Mouse (Mus musculus) forebrain, embryonic 15.5 days (tissue): ENCODE measurements at regions not wholly inside any gene's neighbourhood (a gene's known extent, or its start where the extent isn't known, plus 50 kb on each side); places are given as distances from the start of the nearest gene placed in this dataset.
A peak's percentile ranks its signal among the peaks of the same experiment; 100 is the strongest.

Experiments used
- ATAC-seq: fragments of 200-750 bp; cut with Nextera tagmentation; replicated peaks from 2 replicates; pipeline ENCODE4 v1.8.0; 2017; ENCODE audit warnings: mild to moderate bottlenecking, moderate TSS enrichment, moderate library complexity
- H3K27ac ChIP-seq: fragments of 300-500 bp; sonication (generic); replicated peaks from 2 replicates; pipeline ENCODE4 v1.5.1; 2015; ENCODE audit warnings: mild to moderate bottlenecking, inconsistent platforms
- H3K27me3 ChIP-seq: fragments of 300-500 bp; sonication (generic); 2 replicates; pipeline ENCODE4 v1.6.1; 2015; ENCODE audit warnings: inconsistent platforms
- H3K36me3 ChIP-seq: fragments of 300-500 bp; sonication (generic); 2 replicates; pipeline ENCODE4 v1.6.1; 2015; ENCODE audit warnings: mild to moderate bottlenecking, inconsistent platforms
- H3K4me1 ChIP-seq: fragments of 300-500 bp; sonication (generic); 2 replicates; pipeline ENCODE4 v1.6.1; 2015; ENCODE audit warnings: inconsistent platforms
- H3K4me2 ChIP-seq: fragments of 300-500 bp; sonication (generic); replicated peaks from 2 replicates; pipeline ENCODE4 v1.6.1; 2015; ENCODE audit warnings: mild to moderate bottlenecking, inconsistent platforms
- H3K4me3 ChIP-seq: fragments of 300-500 bp; sonication (generic); 2 replicates; pipeline ENCODE4 v1.5.1; 2015; ENCODE audit warnings: mild to moderate bottlenecking, inconsistent platforms
- H3K9ac ChIP-seq: fragments of 300-500 bp; sonication (generic); replicated peaks from 2 replicates; pipeline ENCODE4 v1.6.1; 2015; ENCODE audit warnings: mild to moderate bottlenecking, inconsistent platforms
- H3K9me3 ChIP-seq: fragments of 300-500 bp; sonication (generic); 2 replicates; pipeline ENCODE4 v1.6.1; 2016; ENCODE audit warnings: inconsistent platforms
- WGBS: fragments of 180-500 bp; shearing (Covaris S2); methylation state at CpG from one replicate; pipeline ENCODE4 v1.1.7; 2015; ENCODE audit warnings: mixed read lengths; 5-methylcytosine and 5-hydroxymethylcytosine counted together

DNA sequence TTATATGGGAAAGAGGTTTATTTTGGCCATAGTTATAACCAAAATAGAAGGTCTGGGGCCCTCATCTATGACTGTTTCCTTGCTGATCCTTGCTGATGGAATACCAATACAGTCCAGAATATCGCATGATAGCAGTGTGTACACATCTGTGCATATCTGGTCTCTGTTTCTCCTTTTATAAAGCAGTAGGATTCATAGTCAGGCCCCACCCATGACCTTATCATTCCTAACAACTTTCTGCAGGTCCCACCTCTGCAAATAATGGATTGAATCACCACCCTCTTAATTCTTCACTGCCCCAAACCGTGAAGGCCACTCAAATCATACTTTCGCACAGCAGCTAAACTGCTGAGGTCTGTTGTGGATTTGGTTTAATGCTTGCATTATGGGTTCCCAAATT, 186.5 kb downstream of the Fam43a start:
- H3K27me3 ChIP-seq = no peaks in the 10 kb centered on the region
- WGBS = 97% methylated on average over 3 of the region's 3 CpGs
- H3K27ac ChIP-seq = no peak overlapping the region
- H3K4me1 ChIP-seq = peaks cover 15% of the 10 kb centered on the region
- H3K4me3 ChIP-seq = no peak overlapping the region
- H3K9ac ChIP-seq = no peak overlapping the region
- H3K9me3 ChIP-seq = no peaks in the 10 kb centered on the region
- no peaks in the 10 kb centered on the region for H3K36me3 ChIP-seq
- H3K4me2 ChIP-seq = no peak overlapping the region
- ATAC-seq = no peak

DNA sequence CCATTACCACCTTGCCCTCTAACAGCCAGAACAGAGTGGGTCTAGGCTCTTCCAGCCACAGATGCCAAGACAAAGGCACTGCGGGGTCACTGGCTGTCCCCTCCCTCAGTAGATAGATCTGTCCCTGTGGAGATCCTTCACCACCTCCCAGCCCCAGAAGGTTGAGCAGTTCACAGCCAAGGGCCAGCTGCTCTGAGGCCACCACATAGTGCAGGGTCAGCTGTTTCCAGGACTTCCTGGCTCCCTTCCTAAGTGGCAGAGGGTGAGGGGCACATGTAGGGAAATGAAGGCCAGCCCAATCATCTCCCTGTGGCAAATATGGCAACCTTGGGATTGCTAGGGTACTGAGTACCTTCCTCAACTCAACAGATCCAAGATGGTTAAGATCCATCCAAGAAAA, 187.8 kb downstream of the Fam43a start:
- no peak overlapping the region for H3K9ac ChIP-seq
- WGBS = 97% methylated on average over 1 of the region's 1 CpGs
- ATAC-seq = no peak

GRCm38 (mm10) chr16:30788321-30788781, 188.8 kb downstream of the Fam43a start:
- 92% methylated on average over 11 of the region's 11 CpGs for WGBS
- H3K4me3 ChIP-seq = no peak overlapping the region
- H3K4me1 ChIP-seq = peaks cover 30% of the 10 kb centered on the region
- H3K9ac ChIP-seq = no peak overlapping the region
- H3K4me2 ChIP-seq = no peak overlapping the region
- no peaks in the 10 kb centered on the region for H3K36me3 ChIP-seq
- H3K9me3 ChIP-seq = no peaks in the 10 kb centered on the region
- no peak overlapping the region for H3K27ac ChIP-seq
- ATAC-seq = no peak
- H3K27me3 ChIP-seq = no peaks in the 10 kb centered on the region

More for the DNA sequence above, 187.8 kb downstream of the Fam43a start:
- H3K27ac ChIP-seq = no peak overlapping the region
- H3K27me3 ChIP-seq = no peaks in the 10 kb centered on the region
- H3K4me3 ChIP-seq = no peak overlapping the region
- no peak overlapping the region for H3K4me2 ChIP-seq
- H3K4me1 ChIP-seq = peaks cover 20% of the 10 kb centered on the region
- H3K9me3 ChIP-seq = no peaks in the 10 kb centered on the region
- no peaks in the 10 kb centered on the region for H3K36me3 ChIP-seq

DNA sequence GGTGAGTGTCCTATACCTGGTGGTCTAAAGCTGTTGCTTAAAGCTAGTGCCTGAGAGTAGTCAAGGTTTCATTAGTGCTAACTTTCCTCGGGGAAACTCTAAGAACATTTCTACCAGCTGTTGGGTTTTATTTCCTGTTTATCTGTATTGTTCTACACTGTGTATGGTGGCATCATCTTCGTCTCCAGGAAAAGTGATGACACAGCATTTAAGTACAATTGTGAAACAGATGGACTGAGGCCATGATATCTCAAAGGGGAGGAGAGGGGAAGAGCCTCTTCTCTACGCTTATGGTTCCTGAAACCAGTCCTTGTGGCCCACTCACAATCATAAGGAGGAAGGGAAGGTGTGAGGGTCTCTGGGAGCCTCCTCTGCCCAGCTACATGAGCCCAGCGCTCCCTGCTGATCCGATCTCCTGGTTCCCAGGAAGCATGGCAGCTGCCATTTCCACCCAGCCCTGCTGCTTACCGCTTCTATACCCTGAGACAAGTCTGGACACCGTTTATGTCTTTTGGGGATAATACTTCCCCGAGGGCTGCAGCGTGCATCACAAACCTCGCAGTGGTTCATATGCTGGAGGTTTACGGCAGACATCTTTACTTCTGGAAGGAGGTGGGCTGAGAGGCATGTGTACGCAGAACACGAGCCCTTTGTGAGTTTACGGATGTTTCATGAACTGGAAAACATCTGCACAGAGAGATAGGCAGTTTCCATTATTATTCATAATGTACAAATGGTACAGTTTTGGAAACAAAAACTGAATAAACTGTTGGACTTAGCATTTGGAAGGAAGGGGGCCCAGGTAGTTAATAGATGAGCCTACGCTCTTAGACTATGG, 189.6 kb downstream of the Fam43a start:
- ATAC-seq = no peak
- H3K9ac ChIP-seq = no peak overlapping the region
- no peaks in the 10 kb centered on the region for H3K9me3 ChIP-seq
- WGBS = 89% methylated on average over 15 of the region's 15 CpGs
- no peak overlapping the region for H3K4me3 ChIP-seq
- no peaks in the 10 kb centered on the region for H3K36me3 ChIP-seq
- H3K4me2 ChIP-seq = no peak overlapping the region
- H3K27ac ChIP-seq = no peak overlapping the region
- H3K27me3 ChIP-seq = no peaks in the 10 kb centered on the region
- H3K4me1 ChIP-seq = peaks cover 34% of the 10 kb centered on the region

DNA sequence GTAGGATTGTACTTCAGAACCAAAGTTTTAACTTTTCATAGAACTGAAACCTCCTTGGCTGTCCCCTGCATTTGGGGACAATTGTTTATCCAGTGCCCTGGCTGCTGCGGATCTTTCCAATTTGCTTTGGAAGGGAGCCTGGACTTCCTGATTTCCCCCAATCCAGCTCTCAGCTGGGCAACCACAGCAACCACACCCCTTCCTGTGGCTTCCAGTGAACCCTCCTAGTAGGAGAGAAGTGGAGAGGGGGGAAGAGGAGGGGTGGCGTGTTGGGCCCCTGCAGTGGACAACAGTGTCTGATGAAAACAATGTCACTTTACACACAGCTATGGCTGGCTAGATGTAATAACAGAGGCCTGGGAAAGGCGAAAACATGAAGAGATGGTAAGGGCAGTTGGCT, 190.5 kb downstream of the Fam43a start:
- WGBS = 42% methylated on average over 3 of the region's 3 CpGs
- 0 out of 2 replicates have a peak overlapping the region, but pooled peaks have one; percentile 25 for H3K27ac ChIP-seq
- no peak for ATAC-seq
- H3K4me1 ChIP-seq = peaks cover 34% of the 10 kb centered on the region
- H3K4me3 ChIP-seq = no peak overlapping the region
- H3K36me3 ChIP-seq = no peaks in the 10 kb centered on the region
- no peak overlapping the region; the same call in 1 of the 2 replicates for H3K9ac ChIP-seq
- H3K9me3 ChIP-seq = no peaks in the 10 kb centered on the region
- H3K27me3 ChIP-seq = no peaks in the 10 kb centered on the region
- H3K4me2 ChIP-seq = no peak overlapping the region

GRCm38 (mm10) chr16:30790551-30791001, 191.1 kb downstream of the Fam43a start:
- H3K4me2 ChIP-seq = no peak overlapping the region
- no peak overlapping the region; the same call in 1 of the 2 replicates for H3K9ac ChIP-seq
- H3K4me1 ChIP-seq = peaks cover 34% of the 10 kb centered on the region
- H3K27ac ChIP-seq = 0 out of 2 replicates have a peak overlapping the region, but pooled peaks have one; percentile 25
- H3K27me3 ChIP-seq = no peaks in the 10 kb centered on the region
- WGBS = 9% methylated on average over 4 of the region's 4 CpGs
- peak; percentile 66 for ATAC-seq
- H3K36me3 ChIP-seq = no peaks in the 10 kb centered on the region
- no peak overlapping the region for H3K4me3 ChIP-seq
- H3K9me3 ChIP-seq = no peaks in the 10 kb centered on the region

DNA sequence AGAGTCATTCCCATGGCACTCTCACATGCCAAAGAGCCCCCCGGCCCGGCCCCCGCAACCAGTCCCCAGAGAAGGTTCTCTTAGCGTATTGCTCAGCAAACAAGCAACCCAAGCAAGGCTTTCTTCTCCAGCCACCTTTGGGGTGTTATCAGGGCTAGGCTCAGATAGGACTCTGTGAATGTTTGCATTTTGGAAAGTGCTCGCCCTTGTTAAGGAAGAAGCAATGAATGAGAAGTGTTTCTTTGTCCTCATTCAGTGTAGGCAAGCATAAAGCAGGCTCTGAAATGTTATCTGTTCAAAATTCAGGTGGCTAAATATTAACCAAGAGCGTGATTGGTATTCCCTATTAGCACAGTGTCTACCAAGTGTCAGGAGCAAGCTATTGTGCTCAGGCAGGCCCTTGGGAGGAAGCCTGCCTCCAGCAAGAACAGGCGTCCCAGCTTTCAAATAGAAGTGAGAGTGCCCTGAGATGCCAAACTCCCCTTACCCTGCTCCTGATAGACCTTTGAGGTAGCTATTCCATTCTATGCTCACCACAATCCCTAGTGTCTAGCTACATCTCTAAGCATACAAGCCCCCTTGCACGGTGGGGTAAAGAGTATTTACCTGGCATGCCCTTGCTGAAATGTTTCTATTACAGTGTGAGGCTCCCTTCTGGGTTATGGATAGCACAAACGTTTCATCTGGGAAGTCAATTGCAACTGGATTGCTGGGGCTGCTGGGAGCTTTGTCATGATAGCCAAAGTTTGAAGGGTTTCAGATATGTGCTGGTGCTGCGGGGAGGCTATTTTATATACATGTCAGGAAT, 191.7 kb downstream of the Fam43a start:
- Histone ChIP-seq H3K4me1 (peaks cover 34% of the 10 kb centered on the region), H3K4me2 (no peak overlapping the region), H3K9me3 (no peaks in the 10 kb centered on the region), H3K27ac (no peak overlapping the region), H3K4me3 (no peak overlapping the region), H3K9ac (no peak overlapping the region), H3K36me3 (no peaks in the 10 kb centered on the region), H3K27me3 (no peaks in the 10 kb centered on the region)
- ATAC-seq = no peak
- WGBS = 76% methylated on average over 10 of the region's 10 CpGs

GRCm38 (mm10) chr16:30792738-30793377, 193.3 kb downstream of the Fam43a start:
- H3K9me3 ChIP-seq = no peaks in the 10 kb centered on the region
- ATAC-seq = peak; percentile 55; the same call in 1 of the 2 replicates
- WGBS = 56% methylated on average over 11 of the region's 11 CpGs
- H3K4me2 ChIP-seq = no peak overlapping the region
- no peak overlapping the region for H3K4me3 ChIP-seq
- H3K9ac ChIP-seq = no peak overlapping the region
- no peaks in the 10 kb centered on the region for H3K36me3 ChIP-seq
- H3K27me3 ChIP-seq = no peaks in the 10 kb centered on the region
- peaks cover 34% of the 10 kb centered on the region for H3K4me1 ChIP-seq
- H3K27ac ChIP-seq = peak overlapping the region; percentile 61

DNA sequence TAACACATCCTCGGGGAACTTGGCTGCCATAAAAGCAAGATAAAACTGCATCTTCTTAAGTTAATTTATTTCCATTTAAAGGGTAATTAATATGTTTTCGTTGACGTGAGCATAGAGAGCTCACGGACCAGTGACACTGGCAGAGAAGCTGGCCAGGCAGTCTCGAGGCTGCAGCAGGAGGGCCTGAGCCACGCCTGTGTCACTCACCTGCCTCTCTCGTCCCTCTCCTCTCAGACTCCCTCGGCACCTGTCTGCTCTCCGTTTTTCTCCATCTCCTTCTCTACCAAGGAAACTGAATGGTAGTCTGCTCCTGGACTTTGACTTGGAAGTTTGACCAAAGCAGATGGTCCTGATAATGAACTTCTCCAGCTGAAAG, 193.8 kb downstream of the Fam43a start:
- 20% methylated on average over 9 of the region's 9 CpGs for WGBS
- H3K4me2 ChIP-seq = no peak overlapping the region

DNA sequence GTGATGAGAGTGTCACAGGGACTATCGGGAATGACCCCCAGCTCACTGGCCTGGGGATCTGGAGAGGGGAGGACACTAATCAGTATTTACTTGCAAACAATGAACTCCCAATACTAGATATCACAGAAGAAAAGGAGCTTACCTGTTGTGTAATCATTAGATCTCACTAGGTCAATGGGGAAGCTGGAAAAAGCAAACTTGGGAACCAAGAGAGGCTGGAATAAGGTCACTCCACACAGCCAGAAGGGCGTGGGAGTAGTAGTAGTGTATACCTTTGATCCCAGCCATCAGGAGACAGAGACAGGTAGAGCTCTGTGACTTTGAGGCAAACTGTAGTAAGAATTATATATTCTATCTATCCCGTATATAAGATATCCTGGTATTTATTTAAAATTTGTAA, 194.3 kb downstream of the Fam43a start:
- no peaks in the 10 kb centered on the region for H3K36me3 ChIP-seq
- no peaks in the 10 kb centered on the region for H3K27me3 ChIP-seq
- no peak overlapping the region for H3K9ac ChIP-seq
- peaks cover 34% of the 10 kb centered on the region for H3K4me1 ChIP-seq
- 87% methylated on average over 3 of the region's 3 CpGs for WGBS
- no peak overlapping the region for H3K27ac ChIP-seq
- no peak overlapping the region for H3K4me2 ChIP-seq
- H3K9me3 ChIP-seq = no peaks in the 10 kb centered on the region
- no peak overlapping the region for H3K4me3 ChIP-seq
- no peak for ATAC-seq

More for the DNA sequence above, 193.8 kb downstream of the Fam43a start:
- H3K9me3 ChIP-seq = no peaks in the 10 kb centered on the region
- no peaks in the 10 kb centered on the region for H3K27me3 ChIP-seq
- ATAC-seq = 0 out of 2 replicates have a peak, but pooled peaks have one; percentile 44
- peak overlapping the region; percentile 61 for H3K27ac ChIP-seq
- peaks cover 34% of the 10 kb centered on the region for H3K4me1 ChIP-seq
- H3K36me3 ChIP-seq = no peaks in the 10 kb centered on the region
- H3K4me3 ChIP-seq = no peak overlapping the region
- H3K9ac ChIP-seq = no peak overlapping the region

GRCm38 (mm10) chr16:30795501-30795904, 196.0 kb downstream of the Fam43a start:
- H3K4me3 ChIP-seq = no peak overlapping the region
- no peak overlapping the region for H3K9ac ChIP-seq
- H3K27me3 ChIP-seq = no peaks in the 10 kb centered on the region
- H3K27ac ChIP-seq = no peak overlapping the region
- no peaks in the 10 kb centered on the region for H3K36me3 ChIP-seq
- ATAC-seq = no peak
- H3K4me2 ChIP-seq = no peak overlapping the region
- peaks cover 24% of the 10 kb centered on the region for H3K4me1 ChIP-seq
- H3K9me3 ChIP-seq = no peaks in the 10 kb centered on the region
- WGBS = 86% methylated on average over 5 of the region's 5 CpGs

GRCm38 (mm10) chr16:30796103-30796502, 196.6 kb downstream of the Fam43a start:
- no peaks in the 10 kb centered on the region for H3K27me3 ChIP-seq
- no peak overlapping the region for H3K4me3 ChIP-seq
- ATAC-seq = no peak
- H3K9ac ChIP-seq = no peak overlapping the region
- H3K27ac ChIP-seq = no peak overlapping the region
- WGBS = 94% methylated on average over 6 of the region's 6 CpGs
- no peaks in the 10 kb centered on the region for H3K36me3 ChIP-seq
- no peak overlapping the region for H3K4me2 ChIP-seq
- H3K9me3 ChIP-seq = no peaks in the 10 kb centered on the region
- H3K4me1 ChIP-seq = peaks cover 18% of the 10 kb centered on the region
